Mouse (Mus musculus) adrenal gland, postnatal 25 days (tissue): Measurements from ENCODE around the gene Hbq1b. TPM values are rescaled to one million over a fixed set of nuclear protein-coding genes. Genes with fewer than 3 reads are reported as not detected.
A peak's percentile ranks its signal among the peaks of the same experiment; 100 is the strongest.
"Not testable (repeated sequence)": the region's sequence is repeated elsewhere in the genome, so short reads cannot be mapped to it uniquely, and the experiment has no call there.

Source experiments
- DNase-seq: peaks from one replicate; pipeline ENCODE4 v3.0.0; 2021; ENCODE audit warnings: mixed read lengths
- total RNA-seq: library from RNA; stranded (reverse); gene quantifications from 2 replicates; pipeline ENCODE4 v1.2.3, GENCODE M21; 2021

The Hbq1b gene
- total RNA-seq, 1 experiment from 2014 or later, result 0.64 TPM

- no peak for DNase-seq
These were observed 18.8 kb upstream of the Hbq1b start for GRCm38 (mm10) chr11:32267964-32268363.

GRCm38 (mm10) chr11:32268952-32269351 is 17.8 kb upstream of the Hbq1b start:
- no peak for DNase-seq

GRCm38 (mm10) chr11:32271178-32271577 is 15.6 kb upstream of the Hbq1b start:
- no peak for DNase-seq

- no peak for DNase-seq
These were observed 10.4 kb upstream of the Hbq1b start, which contains the start of gene Hba-x for GRCm38 (mm10) chr11:32276347-32276746. Gene Hba-x (plus strand): TSS chr11:32276400.

- DNase-seq, result no peak
These were observed 8.9 kb upstream of the Hbq1b start for GRCm38 (mm10) chr11:32277736-32278457.

GRCm38 (mm10) chr11:32278458-32278957 is 8.3 kb upstream of the Hbq1b start:
- no peak for DNase-seq

- DNase-seq, result no peak
These were observed 6.1 kb upstream of the Hbq1b start for GRCm38 (mm10) chr11:32280646-32281045.

- no peak for DNase-seq
These were observed 5.2 kb upstream of the Hbq1b start for GRCm38 (mm10) chr11:32281416-32282144.

- not testable (repeated sequence) for DNase-seq
These were observed 3.5 kb upstream of the Hbq1b start, which contains the start of gene Hba-a1 for GRCm38 (mm10) chr11:32283091-32283777. Gene Hba-a1 (plus strand): TSS chr11:32283511.

GRCm38 (mm10) chr11:32284582-32284981 is 2.2 kb upstream of the Hbq1b start:
- DNase-seq, result not testable (repeated sequence)

- DNase-seq, result no peak
These were observed 1.6 kb upstream of the Hbq1b start for GRCm38 (mm10) chr11:32285031-32285775.

GRCm38 (mm10) chr11:32285887-32286286 is 878 bp upstream of the Hbq1b start:
- DNase-seq, result not testable (repeated sequence)

- DNase-seq, result no peak
These were observed 694 bp downstream of the Hbq1b start for GRCm38 (mm10) chr11:32287493-32287825.

- DNase-seq, result not testable (repeated sequence)
These were observed 6.1 kb downstream of the Hbq1b start for GRCm38 (mm10) chr11:32292819-32293218.

- DNase-seq, result not testable (repeated sequence)
These were observed 6.7 kb downstream of the Hbq1b start for GRCm38 (mm10) chr11:32293479-32293878.

GRCm38 (mm10) chr11:32296203-32296602 is 9.4 kb downstream of the Hbq1b start, which contains the start of gene Hba-a2:
Gene Hba-a2 (plus strand): TSS chr11:32296489.
- DNase-seq, result not testable (repeated sequence)

- DNase-seq, result not testable (repeated sequence)
These were observed 10.7 kb downstream of the Hbq1b start for GRCm38 (mm10) chr11:32297417-32297816.

GRCm38 (mm10) chr11:32297866-32298531 is 11.2 kb downstream of the Hbq1b start:
- no peak for DNase-seq

- no peak for DNase-seq
These were observed 11.8 kb downstream of the Hbq1b start for GRCm38 (mm10) chr11:32298532-32298918.

- peak; percentile 65 for DNase-seq
These were observed 13.1 kb downstream of the Hbq1b start, which contains the start of gene Hbq1a for GRCm38 (mm10) chr11:32299865-32300264. Gene Hbq1a (plus strand): TSS chr11:32300069.
